Mouse (Mus musculus): ENCODE measurements at regions not wholly inside any gene's neighbourhood (a gene's known extent, or its start where the extent isn't known, plus 50 kb on each side); places are given as distances from the start of the nearest gene placed in this dataset.
"Not testable (repeated sequence)": the region's sequence is repeated elsewhere in the genome, so short reads cannot be mapped to it uniquely, and the experiment has no call there.

GRCm38 (mm10) chr8:71814740-71815514, 66.9 kb upstream of the Zfp709 start:
- TF ChIP-seq POLR2A (IDR thresholded peaks at IDR 0.05; ENCODE audit: low read depth, low read length); CTCF (IDR thresholded peaks at IDR 0.05; ENCODE audit: extremely low read depth, insufficient read depth, insufficient read length, insufficient replicate concordance): not testable (repeated sequence)

Measured in spleen, adult 2 months (tissue).